Mouse (Mus musculus): ENCODE data around the gene Fam221a.

Fam221a gene

DNA sequence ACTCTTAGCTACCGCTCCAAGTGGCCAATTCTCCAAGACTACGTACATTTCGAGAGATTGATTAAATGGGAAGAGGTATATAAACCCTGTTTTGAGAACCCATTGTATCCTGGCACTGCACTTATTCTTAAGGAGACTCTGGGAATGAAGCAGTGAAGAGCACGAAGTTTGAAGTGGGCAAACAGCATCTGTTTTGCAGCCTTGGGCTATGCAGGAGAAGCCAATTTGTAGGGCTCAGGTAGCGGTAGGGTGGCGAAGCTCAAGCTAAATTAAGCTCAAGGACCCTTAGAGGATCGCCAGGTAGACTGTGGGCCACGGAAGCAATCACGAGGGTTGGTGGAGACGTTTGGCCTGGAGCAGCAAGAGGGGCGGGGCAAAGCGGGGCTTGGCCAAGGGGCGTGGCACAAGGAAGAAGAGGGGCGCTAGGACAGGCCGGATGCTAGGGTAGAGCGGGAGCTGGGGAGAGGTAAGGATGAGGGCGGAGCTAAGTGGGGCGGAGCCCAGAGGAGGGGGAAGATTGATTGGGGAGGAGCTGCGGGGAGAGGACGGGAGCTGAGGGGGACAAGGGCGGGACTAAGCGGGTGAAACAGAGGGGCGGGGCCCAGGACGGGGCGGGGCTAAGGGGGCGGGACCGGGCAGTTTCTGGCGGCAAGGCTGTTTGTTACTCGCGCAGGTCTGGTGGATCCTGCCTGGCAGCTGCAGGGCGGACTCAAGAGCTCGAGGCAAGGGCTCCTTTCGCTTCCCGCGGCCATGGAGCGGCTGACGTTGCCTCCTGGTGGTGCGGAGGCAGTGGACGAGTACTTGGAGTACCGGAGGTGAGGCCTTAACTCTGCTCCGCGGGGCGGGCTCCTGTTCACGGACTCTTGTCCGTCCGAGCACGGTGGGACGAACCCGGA lies at the start of gene Fam221a:
Fam221a (plus strand) TSS at position 581 of the 896 bp plus-strand sequence.
- in situ Hi-C loops (cut with MboI, MseI): loop anchor here (5.0 to 10.0 kb wide), 2 partner anchors 45 to 737 kb away; no protein-coding TSS in a partner anchor

DNA sequence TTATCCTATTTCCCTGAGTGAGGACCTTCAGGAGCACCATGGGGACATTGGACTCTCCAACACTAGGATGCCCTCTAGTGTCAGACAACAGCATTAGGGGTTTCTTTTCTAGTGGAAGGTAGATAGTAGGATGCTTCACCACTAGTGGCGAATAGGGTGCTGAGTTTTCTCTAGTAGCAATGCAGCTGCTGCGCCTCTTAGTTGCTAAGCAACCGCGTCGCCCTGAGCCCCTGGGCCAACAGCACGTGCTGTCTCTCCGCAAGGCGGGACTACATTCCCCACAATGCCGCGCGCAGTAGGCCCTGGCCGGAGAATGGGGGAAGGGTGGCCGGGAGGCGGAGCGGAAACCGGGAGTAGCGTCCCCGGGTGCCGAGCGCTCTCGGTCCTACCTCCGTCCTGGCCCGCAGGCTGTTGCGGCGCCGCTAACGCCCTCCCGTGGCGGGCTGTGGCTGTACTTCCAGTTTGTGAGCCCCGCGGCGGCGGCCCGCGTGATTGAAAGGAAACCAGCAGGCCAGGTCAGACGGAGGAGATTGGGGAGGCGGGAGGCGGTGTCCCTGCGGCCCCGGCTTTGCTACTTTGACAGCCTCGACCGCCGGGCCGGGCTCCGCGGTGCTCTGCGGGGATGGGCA lies 48.5 kb upstream of the Fam221a start, which contains the start of gene Ccdc126:
Ccdc126 (plus strand) TSS at position 309 of the 629 bp plus-strand sequence.
- in situ Hi-C loops (cut with MboI, MseI): no loop called here

DNA sequence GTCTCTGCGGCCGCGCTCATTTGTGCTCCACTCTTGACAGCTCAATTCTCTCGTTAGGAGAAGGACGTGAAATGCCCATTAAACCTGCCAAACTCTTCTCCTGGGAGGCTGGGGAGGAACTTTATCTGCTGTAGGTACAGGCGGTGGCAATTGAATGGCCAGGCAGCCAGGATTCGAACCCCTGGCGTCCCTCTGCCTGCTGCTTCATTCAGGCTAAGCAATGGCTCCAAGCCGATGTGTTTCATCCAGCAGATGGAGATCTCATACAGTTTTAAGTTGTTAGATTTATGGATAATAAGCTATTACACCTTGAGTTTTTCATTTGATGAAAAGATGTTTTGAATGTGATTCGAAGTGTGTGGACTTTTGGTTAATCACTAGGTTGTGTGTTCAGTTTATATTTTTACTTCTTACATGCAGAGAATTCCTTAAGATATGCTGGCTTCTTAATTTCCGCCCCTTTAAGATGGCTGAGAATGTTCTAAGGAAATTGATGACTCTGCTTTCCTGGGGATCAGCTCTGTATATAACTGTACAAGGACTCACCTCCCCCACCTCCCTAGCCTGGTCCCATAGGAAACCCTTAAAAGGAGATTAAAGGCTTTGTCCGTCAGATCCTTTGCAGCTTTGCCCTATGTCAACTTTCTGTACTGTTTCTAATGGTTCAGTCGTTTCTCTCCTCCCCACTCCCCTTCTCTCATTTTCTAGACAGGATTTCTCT lies 47.8 kb upstream of the Fam221a start:
- in situ Hi-C loops (cut with MboI, MseI): loop anchor here (5.0 kb wide), 1 partner anchor 48 kb away; the partner anchor contains the start of gene Fam221a

DNA sequence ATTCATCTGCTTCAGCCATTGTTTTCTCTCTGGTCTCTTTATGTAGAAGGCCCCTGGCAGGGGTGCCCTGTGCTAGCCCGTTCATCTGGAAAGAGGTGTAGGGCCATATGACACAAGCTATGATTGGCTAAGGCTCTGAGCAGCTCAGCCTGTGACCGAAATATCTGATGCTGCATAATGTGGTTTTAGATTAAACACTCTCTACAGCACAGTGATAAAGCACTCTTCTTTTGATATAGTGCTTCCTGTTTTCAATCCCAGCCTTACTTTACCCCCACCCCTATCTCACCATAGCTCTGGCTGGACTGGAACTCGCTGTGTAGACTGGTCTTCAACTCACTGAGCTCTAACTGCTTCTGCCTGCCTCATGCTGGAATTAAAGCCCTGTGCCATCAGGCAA lies 46.2 kb upstream of the Fam221a start:
- in situ Hi-C loops (cut with MboI, MseI): loop anchor here (5.0 kb wide), 1 partner anchor 46 kb away; the partner anchor contains the start of gene Fam221a

DNA sequence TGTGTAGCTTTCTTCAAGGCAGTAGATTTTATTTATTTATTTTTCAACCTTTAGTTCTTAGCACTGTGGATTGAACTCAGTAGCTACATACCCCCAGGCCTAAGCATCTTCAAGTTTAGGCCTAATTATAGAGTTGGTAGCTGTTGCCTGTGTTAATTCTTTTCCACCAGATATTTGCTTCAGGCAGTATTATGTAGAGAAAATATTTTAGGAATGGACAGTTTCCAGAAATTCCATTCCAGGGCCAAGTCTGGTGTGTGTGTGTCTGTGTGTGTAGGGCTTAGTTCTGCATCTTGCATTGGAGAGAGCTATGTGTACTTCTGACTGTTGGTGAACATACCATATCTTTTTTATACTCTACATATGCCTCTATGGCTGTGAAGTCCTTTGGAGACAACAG lies 45.5 kb upstream of the Fam221a start:
- in situ Hi-C loops (cut with MboI, MseI): loop anchor here (5.0 kb wide), 1 partner anchor 45 kb away; the partner anchor contains the start of gene Fam221a

DNA sequence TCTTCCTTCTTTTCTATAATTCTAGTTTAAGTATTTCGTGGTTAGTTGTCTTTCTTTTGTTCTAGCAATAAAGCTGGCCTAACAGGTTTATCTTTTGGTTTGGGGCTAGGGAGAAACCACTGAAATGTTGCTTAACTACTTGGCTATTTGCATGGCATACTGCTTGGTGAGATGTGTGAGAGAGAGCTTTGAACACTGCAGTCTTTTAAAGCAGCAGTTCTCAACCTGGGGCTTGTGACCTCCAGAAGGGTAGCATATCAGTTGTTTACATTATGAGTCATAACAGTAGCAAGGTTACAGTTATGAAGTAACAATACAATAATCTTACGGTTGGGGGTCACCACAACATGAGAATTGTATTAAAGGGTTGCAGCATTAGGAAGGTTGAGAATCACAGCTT lies 44.6 kb upstream of the Fam221a start:
- in situ Hi-C loops (cut with MboI, MseI): loop anchor here (5.0 kb wide), 1 partner anchor 44 kb away; the partner anchor contains the start of gene Fam221a

DNA sequence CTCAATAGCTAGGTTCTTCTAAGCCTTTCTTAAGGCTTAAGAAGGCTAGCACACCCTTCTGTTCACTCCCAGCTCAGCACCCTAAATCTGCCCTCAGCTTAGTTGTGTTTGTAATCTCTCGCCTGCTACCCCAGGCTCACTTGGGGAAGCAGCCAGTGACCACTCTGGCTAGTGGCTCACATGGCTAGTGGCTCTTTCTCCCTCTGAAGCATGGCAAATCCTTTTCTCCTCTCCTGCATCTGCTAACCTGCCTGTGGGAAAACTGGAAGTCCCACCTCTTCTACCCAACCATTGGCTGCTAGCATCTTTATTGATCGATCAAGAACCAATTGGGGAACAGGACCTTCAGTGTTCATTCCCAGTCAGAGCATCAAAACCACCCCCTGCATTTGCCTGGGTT lies 43.0 kb upstream of the Fam221a start:
- in situ Hi-C loops (cut with MboI, MseI): loop anchor here (5.0 kb wide), 1 partner anchor 43 kb away; the partner anchor contains the start of gene Fam221a

DNA sequence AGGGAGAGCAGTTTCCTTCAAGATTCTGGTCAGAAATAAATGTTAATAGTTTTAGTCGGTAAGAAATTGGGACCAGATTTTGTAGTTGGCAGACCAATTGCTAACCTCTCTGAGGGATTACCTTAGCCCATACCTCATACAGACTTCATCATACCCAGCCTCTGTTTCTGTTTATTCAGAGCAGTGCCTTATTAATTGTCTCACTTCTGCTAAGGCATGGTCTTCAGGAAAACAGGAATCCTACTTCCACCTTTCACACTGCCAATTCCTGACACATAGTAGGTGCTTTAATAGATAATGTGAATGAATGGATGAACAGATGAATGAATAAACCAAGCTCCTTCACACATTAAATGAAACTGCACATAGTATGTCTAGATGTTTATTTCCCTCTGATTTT lies 42.2 kb upstream of the Fam221a start:
- in situ Hi-C loops (cut with MboI, MseI): no loop called here

DNA sequence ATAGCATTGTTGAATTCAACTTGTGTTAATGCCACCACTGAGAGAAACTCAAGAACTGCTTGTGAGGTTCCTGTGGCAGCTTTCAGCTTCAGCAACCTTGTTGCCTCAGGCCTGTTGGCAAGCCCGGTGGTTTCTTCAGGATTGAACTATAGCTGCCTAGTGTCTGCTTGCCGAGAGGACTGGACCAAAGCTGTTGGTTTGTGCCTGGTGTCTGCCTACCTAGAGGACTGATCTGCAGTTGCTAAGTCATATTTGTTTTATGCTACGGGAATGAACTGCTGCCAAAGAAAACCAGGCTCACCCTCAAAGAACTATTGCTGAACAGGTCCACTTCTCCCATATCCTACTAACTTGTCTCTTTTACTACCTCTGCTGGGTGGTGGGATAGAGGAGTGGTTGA lies 40.7 kb upstream of the Fam221a start:
- in situ Hi-C loops (cut with MboI, MseI): no loop called here

DNA sequence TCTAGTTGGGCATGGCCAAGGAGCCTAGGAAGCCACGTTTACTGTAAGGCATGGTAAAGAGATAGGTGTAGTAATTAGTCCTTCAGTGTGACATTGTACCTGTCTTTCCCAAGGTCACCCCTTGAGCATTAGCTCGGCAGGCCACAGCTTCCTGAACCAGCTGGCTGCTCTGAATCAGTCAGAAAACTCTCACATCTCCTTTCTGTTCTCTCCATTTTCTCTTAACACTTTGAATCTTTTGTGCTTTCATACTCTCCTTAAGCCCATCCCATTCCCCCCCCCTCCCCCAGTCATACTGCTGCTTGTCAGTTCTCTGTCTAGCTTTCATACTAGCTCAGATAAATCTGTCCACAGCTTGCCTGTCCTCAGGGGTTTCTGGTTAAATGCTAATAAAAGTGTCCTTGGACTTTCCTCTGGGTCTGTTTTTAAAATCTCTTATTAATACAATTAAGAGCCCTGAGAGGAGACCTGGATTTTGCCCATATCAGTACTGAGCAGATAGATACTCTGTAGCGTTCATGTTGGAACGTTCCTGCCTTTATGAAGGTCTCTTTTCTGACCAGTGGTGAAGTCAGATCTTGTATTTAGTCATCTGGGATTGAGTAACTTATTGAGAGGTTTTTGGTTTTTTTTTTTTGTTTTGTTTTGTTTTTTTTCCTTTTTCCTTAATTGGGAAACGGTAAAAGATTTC lies 36.0 kb upstream of the Fam221a start:
- in situ Hi-C loops (cut with MboI, MseI): no loop called here

DNA sequence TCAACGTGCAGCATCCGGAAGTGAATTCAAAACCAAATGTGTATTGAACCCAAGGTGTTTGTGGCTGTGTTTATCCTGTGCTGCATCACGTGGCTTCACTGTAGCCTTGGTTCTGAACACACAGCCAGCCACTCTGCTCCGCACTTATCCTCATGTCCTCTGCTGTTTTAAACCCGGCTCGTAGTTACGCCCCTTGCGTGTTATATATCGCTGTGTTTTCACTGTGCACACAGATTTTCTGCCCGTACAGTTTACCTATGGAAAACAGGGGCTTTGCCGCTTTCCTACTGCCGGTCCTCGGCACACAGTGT lies 35.5 kb upstream of the Fam221a start:
- in situ Hi-C loops (cut with MboI, MseI): no loop called here

DNA sequence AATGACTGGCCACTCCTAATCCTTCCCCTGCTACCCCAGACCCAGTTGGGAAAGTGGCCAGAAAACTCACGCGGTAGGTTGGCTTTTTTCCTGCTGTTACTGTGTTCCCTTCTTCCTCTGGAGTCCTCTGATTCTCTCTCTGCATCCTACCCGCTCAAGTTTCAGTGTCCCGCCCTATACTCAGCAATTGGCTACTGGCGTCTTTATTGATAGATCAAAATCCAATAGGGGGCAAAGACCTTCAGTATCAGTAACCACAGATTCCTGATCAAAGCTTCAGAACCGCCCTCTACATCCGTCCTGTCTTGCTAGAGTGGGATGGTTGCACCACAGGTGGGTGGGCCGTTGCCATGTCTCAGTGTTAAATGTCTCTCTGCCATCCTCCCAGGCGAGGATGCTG lies 29.0 kb upstream of the Fam221a start:
- in situ Hi-C loops (cut with MboI, MseI): no loop called here

DNA sequence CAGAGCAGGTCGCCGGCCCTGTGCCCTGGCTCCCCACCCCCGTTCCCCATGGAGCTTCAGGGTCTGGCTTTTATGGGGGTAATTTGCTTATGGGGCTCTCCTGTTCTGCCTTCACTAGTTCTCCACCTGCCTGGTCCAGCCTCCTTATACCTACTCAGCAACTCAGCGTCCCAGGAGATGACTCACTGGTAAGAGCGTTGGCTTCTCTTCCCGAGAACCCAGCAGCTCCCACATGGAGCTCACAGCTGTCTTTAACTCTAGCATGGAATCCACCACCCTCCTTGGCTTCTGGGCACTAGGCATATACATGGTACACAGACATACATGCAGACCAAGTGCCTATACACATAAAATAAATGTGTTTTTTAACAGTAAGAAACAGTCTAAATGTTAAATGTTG lies 28.4 kb upstream of the Fam221a start:
- in situ Hi-C loops (cut with MboI, MseI): no loop called here

DNA sequence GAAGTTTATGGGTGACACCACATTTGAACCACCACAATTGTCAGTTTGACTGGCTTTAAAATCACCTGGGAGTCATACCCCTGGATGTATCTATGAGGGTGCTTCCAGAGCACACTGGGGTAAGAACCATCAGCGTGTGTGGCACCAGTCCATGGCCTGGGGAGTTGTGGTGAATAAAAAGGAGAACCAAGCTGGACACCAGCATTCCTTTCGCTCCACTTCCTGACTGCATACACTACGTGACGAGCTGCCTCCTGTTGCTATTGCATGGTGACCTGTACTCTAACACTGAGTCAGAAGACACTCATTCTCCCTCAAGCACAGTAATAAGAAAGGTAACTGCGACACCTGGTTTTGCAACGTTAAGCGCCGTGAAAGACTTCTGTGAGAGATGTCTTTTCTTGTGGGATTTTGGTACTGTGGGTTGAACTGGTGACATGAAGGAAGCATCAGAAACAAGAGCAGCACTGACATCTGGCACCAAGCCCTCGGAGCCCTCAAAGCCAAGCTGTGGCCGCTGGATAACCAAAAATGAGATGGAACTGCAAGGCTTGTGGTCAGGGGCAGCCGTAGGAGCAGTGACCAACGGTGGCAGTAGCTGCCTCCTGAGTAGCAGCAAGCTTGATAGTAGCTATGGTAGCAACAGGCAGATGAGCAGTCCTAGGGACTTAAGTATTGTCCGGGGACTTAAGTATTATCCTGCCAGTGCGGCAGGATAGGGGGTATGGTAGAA lies 23.6 kb upstream of the Fam221a start:
- in situ Hi-C loops (cut with MboI, MseI): no loop called here

DNA sequence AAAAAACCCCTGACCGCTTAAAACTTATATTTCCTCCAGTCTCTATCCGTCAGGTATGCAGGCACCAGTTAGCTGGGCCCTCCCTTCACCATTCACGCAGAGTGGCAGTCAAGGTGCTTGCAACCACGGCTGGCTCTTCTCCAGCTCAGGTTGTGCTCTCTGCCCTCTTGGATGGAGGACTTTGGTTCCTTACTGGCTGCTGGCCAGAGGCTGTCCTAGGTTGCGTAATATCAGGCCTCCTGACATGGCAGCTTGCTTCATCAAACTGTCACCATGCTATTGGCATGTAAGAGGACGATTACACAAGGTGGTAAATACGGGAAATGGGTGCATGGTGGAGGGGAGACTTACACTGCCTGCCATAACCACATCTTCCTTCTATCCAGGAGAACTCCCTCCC lies 17.7 kb upstream of the Fam221a start:
- in situ Hi-C loops (cut with MboI, MseI): no loop called here

DNA sequence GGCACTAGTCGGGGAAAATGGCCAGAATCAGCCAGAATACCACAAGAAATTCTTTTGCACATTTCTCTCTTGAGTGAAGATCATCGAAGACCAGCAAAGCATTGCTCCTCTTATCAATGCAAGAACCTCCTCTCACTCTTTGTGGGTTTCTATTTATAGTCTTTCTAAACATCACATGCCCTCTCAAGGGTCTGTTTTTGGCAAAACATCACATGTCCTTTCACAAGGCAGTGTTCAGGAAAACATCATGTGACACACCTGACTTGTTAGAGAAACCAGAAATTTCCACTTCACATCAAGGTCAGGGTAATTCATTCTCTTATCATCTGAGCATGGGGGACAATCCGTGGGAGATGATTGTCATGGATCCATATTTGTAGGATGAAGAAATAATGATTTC lies 12.9 kb upstream of the Fam221a start:
- in situ Hi-C loops (cut with MboI, MseI): no loop called here

DNA sequence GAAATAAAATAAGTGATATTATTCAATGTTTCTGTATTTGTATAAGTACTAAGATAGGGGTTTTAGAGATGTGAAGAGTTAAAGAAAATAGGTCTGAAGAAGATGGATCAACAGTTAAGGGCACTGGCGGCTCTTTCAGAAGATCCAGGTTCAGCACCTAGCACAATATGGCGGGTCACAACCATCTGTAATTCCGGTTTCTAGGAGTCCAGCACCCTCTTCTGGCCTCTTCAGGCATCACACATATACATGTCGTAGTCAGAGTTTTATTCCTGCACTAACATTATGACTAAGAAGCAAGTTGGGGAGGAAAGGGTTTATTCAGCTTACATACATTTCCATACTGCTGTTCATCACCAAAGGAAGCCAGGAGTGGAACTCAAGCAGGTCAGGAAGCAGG lies 12.4 kb upstream of the Fam221a start:
- in situ Hi-C loops (cut with MboI, MseI): no loop called here

DNA sequence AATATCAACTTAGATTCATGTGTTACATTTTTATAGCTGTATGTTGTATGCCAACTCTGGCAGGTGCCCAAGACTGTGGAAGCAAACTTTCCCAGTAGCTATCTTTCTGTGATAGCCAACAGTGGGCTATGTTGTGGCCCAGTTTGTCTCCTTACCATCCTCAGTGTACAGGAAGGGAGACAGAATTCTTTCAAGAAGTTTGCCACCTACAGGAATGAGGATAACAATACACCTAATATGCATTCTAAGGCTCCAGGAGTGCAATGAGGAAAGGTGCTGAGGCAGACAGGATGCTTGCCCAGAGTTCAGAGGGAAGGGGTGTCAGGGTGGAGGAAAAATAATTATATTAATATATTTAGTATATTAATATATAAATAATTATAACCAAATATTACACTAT lies 7.1 kb upstream of the Fam221a start:
- in situ Hi-C loops (cut with MboI, MseI): loop anchor here (10.0 kb wide), 1 partner anchor 744 kb away; no protein-coding TSS in a partner anchor

DNA sequence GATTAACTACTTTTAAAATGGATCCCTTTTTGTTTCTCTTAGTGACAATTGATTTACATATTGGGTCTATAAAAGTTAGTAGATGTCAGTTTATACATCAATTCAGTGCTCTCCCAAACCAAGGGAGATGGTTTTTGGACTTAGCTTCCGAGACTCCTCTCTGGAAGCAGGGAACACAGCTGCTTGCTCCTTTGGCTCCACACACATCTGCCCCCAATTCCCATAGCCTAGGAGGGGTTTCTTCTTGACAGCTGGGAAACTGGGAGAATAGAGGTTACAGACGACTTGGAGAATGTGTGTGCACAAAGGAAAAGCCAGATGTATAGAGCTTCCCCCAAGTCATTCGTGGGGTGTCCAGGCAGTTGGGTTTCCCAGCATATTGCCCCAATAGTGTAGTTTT lies 673 bp downstream of the Fam221a start:
- in situ Hi-C loops (cut with MboI, MseI): loop anchor here (5.0 to 10.0 kb wide), 2 partner anchors 46 to 737 kb away; no protein-coding TSS in a partner anchor

DNA sequence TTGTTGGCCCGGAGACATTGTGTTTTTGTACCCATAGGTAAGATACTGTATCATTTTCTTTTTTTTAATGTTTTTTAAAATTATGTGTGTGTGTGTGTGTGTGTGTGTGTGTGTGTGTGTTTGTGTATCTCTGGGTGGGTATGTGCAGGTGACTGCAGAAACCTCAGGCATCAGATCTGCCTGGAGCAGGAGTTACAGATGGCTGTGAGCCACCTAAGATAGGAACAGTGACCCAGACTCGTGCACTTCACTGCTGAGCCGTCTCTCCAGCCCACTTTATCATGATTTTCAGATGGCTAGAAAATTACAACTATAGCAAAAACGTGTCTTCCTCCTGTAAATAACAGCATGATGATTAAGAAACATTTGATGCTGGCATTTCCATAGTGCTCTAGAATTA lies 5.2 kb downstream of the Fam221a start:
- in situ Hi-C loops (cut with MboI, MseI): no loop called here

DNA sequence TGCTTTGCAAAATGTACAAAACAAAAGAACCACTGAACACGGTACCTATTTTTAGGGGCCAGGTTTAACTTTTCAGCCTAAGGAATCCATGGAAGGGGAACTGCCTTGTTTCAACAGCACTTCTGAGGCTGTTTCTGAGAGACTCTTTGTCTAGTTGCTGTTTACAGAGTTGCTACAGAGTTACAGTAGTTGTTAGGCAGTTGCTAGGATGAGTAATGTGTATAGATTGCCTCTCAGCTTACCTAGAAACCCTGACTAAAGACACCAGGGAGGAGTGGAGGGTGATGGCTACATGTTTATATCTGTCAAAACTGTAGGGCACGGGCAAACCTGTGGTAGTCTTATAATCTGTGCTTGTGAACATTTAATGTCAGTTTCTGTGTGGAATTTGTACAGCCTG lies 6.4 kb downstream of the Fam221a start:
- in situ Hi-C loops (cut with MboI, MseI): no loop called here
